Mouse (Mus musculus): ENCODE measurements around the gene Ppp3ca. TPM values are rescaled to one million over a fixed set of nuclear protein-coding genes. Genes with fewer than 3 reads are reported as not detected.

The Ppp3ca gene
- polyA plus RNA-seq, 1 experiment from 2014 or later: 67.2 TPM

DNA sequence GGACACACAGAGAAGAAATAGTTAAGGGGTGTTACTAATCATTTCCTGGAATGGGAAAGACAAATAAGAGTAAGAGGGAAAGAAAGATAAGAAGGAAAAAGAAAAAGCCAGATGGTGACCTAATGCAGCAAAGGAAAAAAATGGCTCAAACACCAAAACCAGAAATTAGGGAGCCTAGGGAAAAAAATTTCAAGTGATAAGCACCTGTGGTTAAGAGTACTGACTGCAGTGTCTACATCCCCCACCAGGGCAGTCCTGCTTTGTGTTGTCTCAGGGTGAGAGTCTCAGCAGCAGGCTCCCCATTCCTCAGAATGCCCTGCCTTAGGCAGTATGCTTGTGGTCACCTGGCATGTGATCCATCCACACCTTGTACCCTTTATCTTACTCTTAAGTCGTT, 99.6 kb downstream of the Ppp3ca start:
- Histone ChIP-seq H3K4me2 (ENCODE audit: low read length) (no peak overlapping the region), H3K27me3 (ENCODE audit: control insufficient read depth, insufficient read depth, low read length) (no peaks in the 10 kb centered on the region), H3K27ac (replicated peaks in 1 of 2; ENCODE audit: control insufficient read depth in 1 of 2, insufficient read depth in 1 of 2, low read depth in 2 of 2, low read length in 2 of 2) (no peak overlapping the region), H3K9me3 (ENCODE audit: control insufficient read depth, low read length) (no peaks in the 10 kb centered on the region), H3K4me3 (ENCODE audit: control insufficient read depth in 1 of 2, insufficient read depth in 1 of 2, low read depth in 1 of 2, low read length in 2 of 2) (no peak overlapping the region), H3K4me1 (ENCODE audit: control insufficient read depth in 2 of 2, insufficient read depth in 2 of 2, low read length in 2 of 2) (peaks cover 3 to 10% of the 10 kb centered on the region in 2 experiments; a peak in 2 of 4 replicates), H3K9ac (ENCODE audit: low read length) (no peak overlapping the region), H3K36me3 (ENCODE audit: control insufficient read depth, insufficient read depth, low read length) (no peaks in the 10 kb centered on the region)
- 26% methylated on average over 1 of the region's 1 CpGs for WGBS
- ATAC-seq (ENCODE audit: insufficient number of reproducible peaks, insufficient read depth, low FRiP score, low read depth): no peak

DNA sequence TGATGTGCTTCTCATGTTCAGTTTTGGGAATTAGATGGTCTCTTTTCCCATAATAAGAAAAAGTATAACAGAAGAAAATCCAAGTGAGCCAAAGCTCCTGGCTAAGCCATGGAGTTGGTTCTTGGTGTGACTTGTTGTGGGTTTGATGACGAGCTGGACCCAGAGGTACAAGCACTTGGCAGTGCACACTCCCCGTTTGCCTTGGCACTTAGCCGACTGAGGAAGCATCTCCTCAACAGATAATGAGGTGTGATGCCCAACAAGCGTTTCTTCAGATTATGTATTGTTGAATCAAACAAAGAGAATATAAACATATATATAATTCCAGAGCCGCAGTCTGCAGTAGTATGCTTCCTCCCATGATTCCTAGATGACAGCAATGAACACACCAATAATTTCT, 101.8 kb downstream of the Ppp3ca start:
- WGBS: 67% methylated on average over 5 of the region's 5 CpGs

DNA sequence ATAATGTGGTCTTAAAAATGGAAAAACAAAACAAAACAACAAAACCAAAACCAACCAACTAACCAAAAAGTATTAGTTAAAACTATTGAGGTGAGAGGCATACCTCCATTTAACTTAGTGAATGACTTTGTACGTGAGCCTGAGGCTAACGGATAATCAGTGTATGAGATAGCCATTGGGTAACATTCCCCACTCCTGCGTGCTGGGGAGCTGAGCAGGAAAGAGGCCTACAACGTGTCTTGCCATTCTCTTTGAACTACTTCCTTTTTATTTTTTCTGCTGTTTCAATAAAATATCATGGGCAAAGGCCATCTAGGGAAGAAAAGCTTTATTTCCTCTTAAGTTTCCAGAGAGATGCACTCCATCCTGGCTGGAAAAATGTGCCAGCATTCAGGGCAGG, 103.3 kb downstream of the Ppp3ca start:
- H3K27ac ChIP-seq (replicated peaks in 1 of 2; ENCODE audit: control insufficient read depth in 1 of 2, insufficient read depth in 1 of 2, low read depth in 2 of 2, low read length in 2 of 2): no peak overlapping the region
- H3K4me2 ChIP-seq (ENCODE audit: low read length): no peak overlapping the region
- no peak overlapping the region for H3K4me3 ChIP-seq (ENCODE audit: control insufficient read depth in 1 of 2, insufficient read depth in 1 of 2, low read depth in 1 of 2, low read length in 2 of 2)
- no peak for ATAC-seq (ENCODE audit: insufficient number of reproducible peaks, insufficient read depth, low FRiP score, low read depth)
- 69% methylated on average over 4 of the region's 4 CpGs for WGBS
- no peak overlapping the region for H3K9ac ChIP-seq (ENCODE audit: low read length)
- peaks cover 3 to 7% of the 10 kb centered on the region in 2 experiments; a peak in 1 of 4 replicates for H3K4me1 ChIP-seq (ENCODE audit: control insufficient read depth in 2 of 2, insufficient read depth in 2 of 2, low read length in 2 of 2)
- H3K9me3 ChIP-seq (ENCODE audit: control insufficient read depth, low read length): no peaks in the 10 kb centered on the region
- no peaks in the 10 kb centered on the region for H3K36me3 ChIP-seq (ENCODE audit: control insufficient read depth, insufficient read depth, low read length)
- no peaks in the 10 kb centered on the region for H3K27me3 ChIP-seq (ENCODE audit: control insufficient read depth, insufficient read depth, low read length)

More for the DNA sequence above, 101.8 kb downstream of the Ppp3ca start:
- Histone ChIP-seq H3K27me3 (ENCODE audit: control insufficient read depth, insufficient read depth, low read length) (no peaks in the 10 kb centered on the region), H3K9ac (ENCODE audit: low read length) (no peak overlapping the region), H3K4me1 (ENCODE audit: control insufficient read depth in 2 of 2, insufficient read depth in 2 of 2, low read length in 2 of 2) (peaks cover 3 to 7% of the 10 kb centered on the region in 2 experiments; a peak in 1 of 4 replicates), H3K9me3 (ENCODE audit: control insufficient read depth, low read length) (no peaks in the 10 kb centered on the region), H3K4me3 (ENCODE audit: control insufficient read depth in 1 of 2, insufficient read depth in 1 of 2, low read depth in 1 of 2, low read length in 2 of 2) (no peak overlapping the region), H3K4me2 (ENCODE audit: low read length) (no peak overlapping the region), H3K27ac (replicated peaks in 1 of 2; ENCODE audit: control insufficient read depth in 1 of 2, insufficient read depth in 1 of 2, low read depth in 2 of 2, low read length in 2 of 2) (no peak overlapping the region), H3K36me3 (ENCODE audit: control insufficient read depth, insufficient read depth, low read length) (no peaks in the 10 kb centered on the region)
- no peak for ATAC-seq (ENCODE audit: insufficient number of reproducible peaks, insufficient read depth, low FRiP score, low read depth)

- Histone ChIP-seq H3K36me3 (ENCODE audit: control insufficient read depth, insufficient read depth, low read length) (no peaks in the 10 kb centered on the region), H3K4me2 (ENCODE audit: low read length) (no peak overlapping the region), H3K27me3 (ENCODE audit: control insufficient read depth, insufficient read depth, low read length) (no peaks in the 10 kb centered on the region), H3K9me3 (ENCODE audit: control insufficient read depth, low read length) (no peaks in the 10 kb centered on the region), H3K4me3 (ENCODE audit: control insufficient read depth in 1 of 2, insufficient read depth in 1 of 2, low read depth in 1 of 2, low read length in 2 of 2) (no peak overlapping the region), H3K27ac (replicated peaks in 1 of 2; ENCODE audit: control insufficient read depth in 1 of 2, insufficient read depth in 1 of 2, low read depth in 2 of 2, low read length in 2 of 2) (no peak overlapping the region), H3K4me1 (ENCODE audit: control insufficient read depth in 2 of 2, insufficient read depth in 2 of 2, low read length in 2 of 2) (peaks cover under 1 to 3% of the 10 kb centered on the region in 2 experiments; a peak in 1 of 4 replicates), H3K9ac (ENCODE audit: low read length) (no peak overlapping the region)
- ATAC-seq (ENCODE audit: insufficient number of reproducible peaks, insufficient read depth, low FRiP score, low read depth): no peak
- 84% methylated on average over 6 of the region's 6 CpGs for WGBS
Observed at GRCm38 (mm10) chr3:136774196-136774595, 104.3 kb downstream of the Ppp3ca start.

DNA sequence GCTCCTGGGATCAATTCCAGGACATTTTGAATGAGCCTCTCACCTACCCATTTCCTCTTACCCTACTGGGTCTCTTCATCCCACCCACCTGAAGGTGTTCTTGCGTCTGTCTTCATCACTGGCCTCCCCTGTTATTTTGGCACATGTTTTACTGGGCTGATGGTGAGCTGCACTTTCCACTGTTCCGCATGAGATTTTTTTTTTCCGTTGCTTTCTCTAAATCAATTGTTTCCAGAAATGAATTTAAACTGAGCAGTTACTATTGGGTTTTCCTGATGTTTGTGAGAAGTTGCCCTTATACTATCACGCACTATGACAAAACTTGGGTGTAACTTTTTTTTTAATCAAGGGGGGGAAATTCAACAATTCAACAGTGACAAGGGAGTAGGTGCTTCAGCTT, 106.6 kb downstream of the Ppp3ca start:
- H3K9me3 ChIP-seq (ENCODE audit: control insufficient read depth, low read length): 0 out of 2 replicates have a peak, but pooled peaks cover 3% of the 10 kb centered on the region
- H3K4me3 ChIP-seq (ENCODE audit: control insufficient read depth in 1 of 2, insufficient read depth in 1 of 2, low read depth in 1 of 2, low read length in 2 of 2): no peak overlapping the region
- no peak for ATAC-seq (ENCODE audit: insufficient number of reproducible peaks, insufficient read depth, low FRiP score, low read depth)
- no peak overlapping the region for H3K27ac ChIP-seq (replicated peaks in 1 of 2; ENCODE audit: control insufficient read depth in 1 of 2, insufficient read depth in 1 of 2, low read depth in 2 of 2, low read length in 2 of 2)
- H3K9ac ChIP-seq (ENCODE audit: low read length): no peak overlapping the region
- no peaks in the 10 kb centered on the region for H3K36me3 ChIP-seq (ENCODE audit: control insufficient read depth, insufficient read depth, low read length)
- no peak overlapping the region for H3K4me2 ChIP-seq (ENCODE audit: low read length)
- H3K27me3 ChIP-seq (ENCODE audit: control insufficient read depth, insufficient read depth, low read length): no peaks in the 10 kb centered on the region
- 84% methylated on average over 4 of the region's 4 CpGs for WGBS
- H3K4me1 ChIP-seq (ENCODE audit: control insufficient read depth in 2 of 2, insufficient read depth in 2 of 2, low read length in 2 of 2): no peaks in the 10 kb centered on the region

GRCm38 (mm10) chr3:136777380-136777779, 107.5 kb downstream of the Ppp3ca start:
- Histone ChIP-seq H3K9me3 (ENCODE audit: control insufficient read depth, low read length) (0 out of 2 replicates have a peak, but pooled peaks cover 3% of the 10 kb centered on the region), H3K4me1 (ENCODE audit: control insufficient read depth in 2 of 2, insufficient read depth in 2 of 2, low read length in 2 of 2) (no peaks in the 10 kb centered on the region), H3K36me3 (ENCODE audit: control insufficient read depth, insufficient read depth, low read length) (no peaks in the 10 kb centered on the region), H3K27me3 (ENCODE audit: control insufficient read depth, insufficient read depth, low read length) (no peaks in the 10 kb centered on the region), H3K4me2 (ENCODE audit: low read length) (no peak overlapping the region), H3K4me3 (ENCODE audit: control insufficient read depth in 1 of 2, insufficient read depth in 1 of 2, low read depth in 1 of 2, low read length in 2 of 2) (no peak overlapping the region), H3K27ac (replicated peaks in 1 of 2; ENCODE audit: control insufficient read depth in 1 of 2, insufficient read depth in 1 of 2, low read depth in 2 of 2, low read length in 2 of 2) (no peak overlapping the region), H3K9ac (ENCODE audit: low read length) (no peak overlapping the region)
- no peak for ATAC-seq (ENCODE audit: insufficient number of reproducible peaks, insufficient read depth, low FRiP score, low read depth)
- WGBS: 88% methylated on average over 7 of the region's 7 CpGs

DNA sequence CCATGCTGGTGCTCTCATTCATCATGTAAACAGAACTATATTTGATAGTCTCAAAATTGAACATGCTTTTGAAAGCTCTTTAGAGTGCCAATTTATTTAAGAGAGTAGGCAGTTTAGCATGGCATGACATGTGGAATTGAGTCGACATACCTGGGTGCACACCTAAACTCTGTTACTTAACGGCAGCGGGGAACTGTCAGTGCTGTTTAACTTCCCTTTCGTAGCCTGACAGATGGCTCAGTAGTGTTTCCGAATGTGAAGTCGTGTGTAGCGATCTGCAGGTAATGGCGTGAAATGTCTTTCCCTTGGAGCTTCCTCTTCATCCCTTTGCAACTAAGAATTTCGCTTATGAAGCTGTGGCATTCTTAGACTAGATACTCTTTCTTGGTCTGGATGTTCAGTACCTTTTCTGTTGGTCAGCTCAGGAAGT, 107.9 kb downstream of the Ppp3ca start:
- WGBS: 93% methylated on average over 9 of the region's 9 CpGs

DNA sequence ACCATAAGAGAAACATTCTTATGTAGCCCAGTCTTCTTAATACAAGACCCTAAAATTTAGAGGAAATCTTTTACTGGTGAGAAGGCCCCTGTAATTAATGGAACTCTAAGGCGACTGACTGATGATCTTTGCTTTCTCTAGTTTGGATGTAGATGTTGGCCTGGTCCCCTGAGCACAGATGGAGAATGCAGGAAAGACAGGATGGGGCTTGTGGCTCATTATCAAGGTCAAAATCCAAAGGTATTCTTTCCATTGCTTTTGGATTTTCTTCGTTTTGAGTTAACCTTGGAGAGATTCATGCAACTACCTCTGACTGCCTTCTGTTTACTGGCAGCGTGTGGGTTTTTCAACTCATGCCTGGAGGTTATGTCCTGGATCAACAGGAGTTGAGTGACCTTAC, 110.4 kb downstream of the Ppp3ca start:
- no peak for ATAC-seq (ENCODE audit: insufficient number of reproducible peaks, insufficient read depth, low FRiP score, low read depth)
- Histone ChIP-seq H3K4me1 (ENCODE audit: control insufficient read depth in 2 of 2, insufficient read depth in 2 of 2, low read length in 2 of 2) (no peaks in the 10 kb centered on the region), H3K36me3 (ENCODE audit: control insufficient read depth, insufficient read depth, low read length) (no peaks in the 10 kb centered on the region), H3K27me3 (ENCODE audit: control insufficient read depth, insufficient read depth, low read length) (no peaks in the 10 kb centered on the region), H3K9ac (ENCODE audit: low read length) (no peak overlapping the region), H3K9me3 (ENCODE audit: control insufficient read depth, low read length) (0 out of 2 replicates have a peak, but pooled peaks cover 3% of the 10 kb centered on the region), H3K4me3 (ENCODE audit: control insufficient read depth in 1 of 2, insufficient read depth in 1 of 2, low read depth in 1 of 2, low read length in 2 of 2) (no peak overlapping the region), H3K4me2 (ENCODE audit: low read length) (no peak overlapping the region), H3K27ac (replicated peaks in 1 of 2; ENCODE audit: control insufficient read depth in 1 of 2, insufficient read depth in 1 of 2, low read depth in 2 of 2, low read length in 2 of 2) (no peak overlapping the region)
- WGBS: 91% methylated on average over 3 of the region's 3 CpGs

More for the DNA sequence above, 107.9 kb downstream of the Ppp3ca start:
- Histone ChIP-seq H3K4me1 (ENCODE audit: control insufficient read depth in 2 of 2, insufficient read depth in 2 of 2, low read length in 2 of 2) (no peaks in the 10 kb centered on the region), H3K9me3 (ENCODE audit: control insufficient read depth, low read length) (0 out of 2 replicates have a peak, but pooled peaks cover 3% of the 10 kb centered on the region), H3K4me2 (ENCODE audit: low read length) (no peak overlapping the region), H3K27ac (replicated peaks in 1 of 2; ENCODE audit: control insufficient read depth in 1 of 2, insufficient read depth in 1 of 2, low read depth in 2 of 2, low read length in 2 of 2) (no peak overlapping the region), H3K27me3 (ENCODE audit: control insufficient read depth, insufficient read depth, low read length) (no peaks in the 10 kb centered on the region), H3K9ac (ENCODE audit: low read length) (no peak overlapping the region), H3K4me3 (ENCODE audit: control insufficient read depth in 1 of 2, insufficient read depth in 1 of 2, low read depth in 1 of 2, low read length in 2 of 2) (no peak overlapping the region), H3K36me3 (ENCODE audit: control insufficient read depth, insufficient read depth, low read length) (no peaks in the 10 kb centered on the region)
- ATAC-seq (ENCODE audit: insufficient number of reproducible peaks, insufficient read depth, low FRiP score, low read depth): no peak

All from heart, embryonic 14.5 days (tissue).